Mouse (Mus musculus) CD4-positive, CD25-positive, alpha-beta regulatory T cell, adult 4 months (primary cell): ENCODE measurements around the gene Gm21964. TPM values are rescaled to one million over a fixed set of nuclear protein-coding genes. Genes with fewer than 3 reads are reported as not detected.

Source experiments
- polyA plus RNA-seq, 2 experiments: library from polyadenylated mRNA; unstranded; fragments of 100-300 nt; shearing (Covaris generic); gene quantifications; one replicate each; pipeline ENCODE4 v1.2.1; 2017

The Gm21964 gene
- polyA plus RNA-seq, 2 experiments from 2014 or later = not detected

Other genes starting within 250 kb of the Gm21964 start
- 1 to 10 TPM in 1 of 2 experiments, under 1 TPM in 1; 0.84 to 1.0 TPM for gene Phlpp2, start 232.7 kb upstream of the Gm21964 start, polyA plus RNA-seq
- not detected for gene Marveld3, start 139.0 kb upstream of the Gm21964 start, polyA plus RNA-seq
- gene Tat, start 110.8 kb upstream of the Gm21964 start, polyA plus RNA-seq = not detected
- gene Chst4, start 61.5 kb upstream of the Gm21964 start, polyA plus RNA-seq = not detected
- gene Zfp612, start 21.5 kb upstream of the Gm21964 start, polyA plus RNA-seq = 1 to 10 TPM; 2.3 to 4.1 TPM
- gene Gm17720, start 1.5 kb downstream of the Gm21964 start, polyA plus RNA-seq = not detected
- gene Calb2, start 67.0 kb downstream of the Gm21964 start, polyA plus RNA-seq = not detected
- 10 to 100 TPM in 1 of 2 experiments, 1 to 10 TPM in 1; 7.2 to 10.7 TPM for gene Cmtr2, start 114.5 kb downstream of the Gm21964 start, polyA plus RNA-seq
- under 1 TPM in 1 of 2 experiments, not detected in 1; 0.01 TPM for gene Hydin, start 165.8 kb downstream of the Gm21964 start, polyA plus RNA-seq